Mouse (Mus musculus): ENCODE measurements around the gene Map6.

GRCm38 (mm10) chr7:99263509-99263908 lies 3.7 kb upstream of the Map6 start:
- TF ChIP-seq POLR2A (IDR thresholded peaks at IDR 0.05; ENCODE audit: low read depth, low read length) = no peak
- no peak for TF ChIP-seq CTCF (IDR thresholded peaks at IDR 0.05; ENCODE audit: extremely low read depth, insufficient read depth, insufficient read length, insufficient replicate concordance)

Measured in spleen, adult 2 months (tissue).